Mouse (Mus musculus) testis, adult 2 months (tissue): Measurements from ENCODE around the gene Gm45623.

Experiments
- CTCF ChIP-seq: fragments of 200-500 bp; IDR thresholded peaks from 2 replicates; pipeline ENCODE4 v1.5.1; 2012; ENCODE audit warnings: low read depth, mild to moderate bottlenecking, inconsistent platforms, low read length, moderate library complexity; ENCODE audit not compliant: control insufficient read depth, insufficient read depth, insufficient replicate concordance
- POLR2A ChIP-seq: fragments of 200-500 bp; IDR thresholded peaks from 2 replicates; pipeline ENCODE4 v1.6.1; 2012; ENCODE audit warnings: low read depth, mild to moderate bottlenecking, inconsistent platforms, low read length, moderate library complexity; ENCODE audit not compliant: control insufficient read depth

DNA sequence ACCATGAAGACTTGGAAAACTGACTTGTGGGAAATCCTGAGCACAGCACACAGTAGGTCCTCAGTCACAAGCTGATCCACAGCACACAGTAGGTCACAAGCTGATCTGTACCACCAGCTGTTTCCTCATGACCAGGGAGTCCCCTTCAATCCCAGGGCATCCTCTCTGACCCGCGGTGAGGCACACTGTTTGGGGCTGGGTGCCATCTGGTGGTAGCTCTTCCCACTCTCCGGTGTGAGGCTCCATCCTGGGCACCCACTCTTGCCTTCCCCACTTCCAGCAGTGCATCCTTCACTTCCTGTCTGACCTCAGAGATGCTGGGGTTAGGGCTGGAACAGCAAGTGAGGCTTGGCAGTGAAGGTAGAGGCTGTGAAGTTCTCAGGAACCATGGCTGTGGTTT, 19.0 kb upstream of the Gm45623 start:
- TF ChIP-seq POLR2A, result no peak
- no peak for TF ChIP-seq CTCF
